Mouse (Mus musculus) heart, postnatal 0 days (tissue): ENCODE measurements around the gene Cxcl10.

Experiments
- CTCF ChIP-seq: IDR thresholded peaks from 2 replicates; pipeline ENCODE4 v1.5.1; 2016; ENCODE audit warnings: antibody characterized with exemption, control low read depth, low read depth
- EP300 ChIP-seq: IDR thresholded peaks from 2 replicates; pipeline ENCODE4 v1.6.1; 2016; ENCODE audit warnings: antibody characterized with exemption, low read depth

- TF ChIP-seq CTCF (no peak), EP300 (no peak)
These were observed 33.6 kb upstream of the Cxcl10 start for GRCm38 (mm10) chr5:92382349-92382679.
